Mouse (Mus musculus) megakaryocyte-erythroid progenitor cell, adult 5-6 weeks (primary cell): ENCODE measurements around the gene St8sia1. TPM values are rescaled to one million over a fixed set of nuclear protein-coding genes. Genes with fewer than 3 reads are reported as not detected.

Experiments used
- ATAC-seq: replicated peaks from 2 replicates; pipeline ENCODE4 v1.8.0; 2016; ENCODE audit warnings: mild to moderate bottlenecking, inconsistent platforms; ENCODE audit not compliant: severe bottlenecking, poor library complexity, low FRiP score, low TSS enrichment
- total RNA-seq, 2 experiments: library from RNA; stranded (forward) in 1 of 2; stranded (reverse) in 1 of 2; fragments of 200-1000, 215-1000 nt in 1 of 2; fragments of >200 nt in 1 of 2; fragmentation: Nextera tagmentation in 1 of 2; gene quantifications; 2 replicates each; pipeline ENCODE4 v1.2.3; 2014 to 2017

St8sia1 gene
- total RNA-seq, 2 experiments from 2014 or later = 1.1 TPM; not detected in 1

DNA sequence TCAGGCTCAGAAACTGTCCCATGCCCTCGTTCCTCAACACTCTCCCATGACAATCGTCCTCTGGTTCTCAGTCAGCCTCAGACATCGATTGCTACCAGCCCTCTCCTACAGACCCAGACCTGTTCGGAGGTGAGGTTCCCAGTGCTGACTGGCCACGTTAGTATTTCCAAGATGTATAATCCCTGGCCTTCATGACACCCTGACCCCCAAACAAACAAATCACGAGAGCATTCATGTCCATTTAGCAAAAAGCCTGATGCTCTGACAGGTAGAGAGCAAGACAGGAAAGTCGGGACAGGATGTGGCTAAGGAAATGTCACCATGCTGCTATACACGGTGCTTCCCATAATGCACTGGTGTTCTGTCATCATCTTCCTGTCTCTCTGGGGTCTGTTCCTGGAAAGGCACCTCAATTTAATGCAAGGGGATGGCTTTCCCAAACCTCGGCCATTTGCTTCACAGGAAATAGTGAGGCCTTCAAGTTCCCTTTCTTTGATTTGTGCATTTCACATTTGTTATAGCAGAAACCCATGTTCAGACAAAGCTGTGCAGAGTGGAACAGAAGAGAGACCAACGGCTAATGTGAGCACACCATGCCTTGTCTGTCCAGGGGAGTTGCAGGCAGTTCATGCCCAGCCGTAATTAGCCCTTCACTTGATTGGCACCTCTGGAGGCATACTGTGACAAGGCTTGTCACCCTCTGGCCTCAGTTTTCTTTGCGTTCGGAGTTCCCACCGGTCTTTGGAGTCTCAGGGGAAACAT lies 184.3 kb downstream of the St8sia1 start:
- ATAC-seq = no peak

DNA sequence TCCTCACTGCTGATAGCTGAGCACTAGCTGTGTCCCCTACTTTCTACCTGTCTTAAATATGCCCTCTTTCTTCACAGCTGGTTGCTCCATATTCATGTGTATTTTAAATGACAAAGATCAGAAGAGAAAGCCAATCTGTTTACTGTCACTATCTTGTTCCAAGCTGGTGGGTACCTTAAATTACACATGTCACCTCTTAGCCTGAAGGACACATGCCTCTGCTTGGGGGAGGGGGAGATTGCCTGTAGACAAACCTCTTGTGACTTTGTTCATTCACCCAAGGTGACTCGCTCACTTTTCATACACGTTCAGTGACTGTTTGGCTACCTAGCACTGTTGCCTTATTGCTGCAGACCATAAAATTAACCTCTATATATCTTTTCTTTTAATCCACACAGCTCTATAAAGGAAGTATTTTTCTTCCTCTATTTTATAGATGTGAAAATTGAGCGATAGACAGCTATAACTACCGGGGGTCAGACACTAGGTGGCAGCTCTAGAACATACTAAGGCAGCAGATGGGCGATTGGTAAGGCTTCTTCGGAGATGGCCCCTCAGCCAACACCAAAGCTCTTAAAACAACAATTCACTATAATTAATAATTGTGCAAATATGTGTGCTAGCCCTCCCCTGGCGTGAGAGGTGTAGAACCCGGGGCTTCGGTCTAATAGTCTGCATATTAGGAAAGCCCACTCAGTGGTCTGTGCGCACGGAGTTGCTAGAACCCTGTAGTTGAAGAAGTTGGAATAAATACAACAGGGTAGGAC lies 185.0 kb downstream of the St8sia1 start:
- peak; percentile 54 for ATAC-seq

GRCm38 (mm10) chr6:142776935-142777334 lies 187.3 kb downstream of the St8sia1 start:
- peak; percentile 69 for ATAC-seq

- ATAC-seq = no peak
These were observed 190.7 kb downstream of the St8sia1 start for GRCm38 (mm10) chr6:142773566-142773965.

GRCm38 (mm10) chr6:142771643-142772042 lies 192.6 kb downstream of the St8sia1 start:
- ATAC-seq = peak; percentile 69

Other genes with a start within 250 kb of the St8sia1 start
- gene Cmas, start 207.8 kb downstream of the St8sia1 start, total RNA-seq (2014; fragmentation: Nextera tagmentation) = 56.9 and 59.1 TPM in 2 replicates
- 49.5 and 84.8 TPM in 2 replicates for gene Cmas, start 207.8 kb downstream of the St8sia1 start, total RNA-seq (2017)
- gene Sult6b2, start 159.9 kb downstream of the St8sia1 start, total RNA-seq (2014; fragmentation: Nextera tagmentation) = not detected in 2 replicates
- not detected in 2 replicates for gene Sult6b2, start 159.9 kb downstream of the St8sia1 start, total RNA-seq (2017)
- 57.8 and 81.5 TPM in 2 replicates for gene C2cd5, start 135.7 kb upstream of the St8sia1 start, total RNA-seq (2014; fragmentation: Nextera tagmentation)
- 24.6 TPM in 2 replicates for gene C2cd5, start 135.7 kb upstream of the St8sia1 start, total RNA-seq (2017)
- 65.0 and 74.2 TPM in 2 replicates for gene Etnk1, start 202.8 kb upstream of the St8sia1 start, total RNA-seq (2014; fragmentation: Nextera tagmentation)
- 86.4 and 108 TPM in 2 replicates for gene Etnk1, start 202.8 kb upstream of the St8sia1 start, total RNA-seq (2017)